ENCODE assay signal across 28 mouse cellular contexts in the genomic region with DNA sequence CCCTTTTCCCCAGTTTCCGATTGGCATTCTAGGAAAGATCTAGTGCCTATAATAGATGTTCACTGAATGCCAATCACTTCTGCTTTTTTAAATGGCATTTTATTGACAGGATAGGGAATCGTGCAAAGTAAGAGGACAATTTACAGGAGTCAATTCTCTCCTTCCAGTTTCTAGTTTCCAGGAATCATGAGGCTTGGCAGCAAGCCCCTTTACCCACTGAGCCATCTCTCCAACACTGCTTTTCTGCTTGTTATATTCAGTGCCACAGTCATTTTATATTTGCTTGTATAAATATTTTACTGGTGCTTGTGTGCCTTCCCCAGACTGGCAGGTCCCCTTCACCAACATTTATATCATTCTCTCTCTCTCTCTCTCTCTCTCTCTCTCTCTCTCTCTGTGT. TPM values are rescaled to one million over a fixed set of nuclear protein-coding genes. Genes with fewer than 3 reads are reported as not detected.
DNase-seq lines count a peak whose midpoint lies in the region; ATAC-seq lines count a peak whose summit lies in the region.
"Had no signal": no experiment of that assay in that cellular context is flagged by ENCODE, and none has a peak within 500 bp of the region (broad histone marks: within the 10 kb centered on the region; RNA-seq: fewer than 3 reads in every experiment).

No protein-coding gene starts in this region.

- intact Hi-C loops in left cerebral cortex, postnatal 4 days (cut with DNase I) = no loop called here

- DNase-seq in cerebellum, postnatal 14 days = peak; percentile 42 to 52
- no peak for DNase-seq in cerebellum, adult 9-10 months
- peak; percentile 31 for DNase-seq in heart, adult 11 months
- peak; percentile 27 for DNase-seq in brain, adult 2 months (ENCODE audit: low read depth, low spot score)
- no peak for DNase-seq in left cerebral cortex, postnatal 4 days
- DNase-seq: B cell, adult 2 months; gastrocnemius, postnatal 25 days had no signal

- no peak overlapping the region for H3K4me3 ChIP-seq in heart, embryonic 12.5 days
- H3K4me3 ChIP-seq: embryonic facial prominence, embryonic 13.5 days; forebrain, embryonic 15.5 days; heart, adult 2 months; heart, embryonic 10.5 days; hindbrain, embryonic 12.5 days; hindbrain, embryonic 15.5 days had no signal

- no peaks in the 10 kb centered on the region for H3K36me3 ChIP-seq in heart, embryonic 12.5 days
- H3K36me3 ChIP-seq: embryonic facial prominence, embryonic 13.5 days; forebrain, embryonic 15.5 days; G1E; heart, embryonic 10.5 days; hindbrain, embryonic 12.5 days; hindbrain, embryonic 15.5 days had no signal

- no peaks in the 10 kb centered on the region for H3K4me1 ChIP-seq in heart, embryonic 12.5 days (replicated peaks)
- H3K4me1 ChIP-seq: embryonic facial prominence, embryonic 13.5 days; heart, embryonic 10.5 days; hindbrain, embryonic 12.5 days; hindbrain, embryonic 15.5 days had no signal

- H3K9ac ChIP-seq in heart, embryonic 12.5 days = no peak overlapping the region
- H3K9ac ChIP-seq: embryonic facial prominence, embryonic 13.5 days; forebrain, embryonic 15.5 days; hindbrain, embryonic 12.5 days; hindbrain, embryonic 15.5 days had no signal

- no peaks in the 10 kb centered on the region for H3K9me3 ChIP-seq in heart, embryonic 12.5 days (replicated peaks)
- H3K9me3 ChIP-seq: embryonic facial prominence, embryonic 13.5 days; forebrain, embryonic 15.5 days; G1E; heart, embryonic 10.5 days; hindbrain, embryonic 12.5 days; hindbrain, embryonic 15.5 days had no signal

- H3K4me2 ChIP-seq in heart, embryonic 12.5 days = no peak overlapping the region
- H3K4me2 ChIP-seq: embryonic facial prominence, embryonic 13.5 days; forebrain, embryonic 15.5 days; hindbrain, embryonic 12.5 days; hindbrain, embryonic 15.5 days had no signal

- no peak for ATAC-seq in heart, embryonic 12.5 days (ENCODE audit: insufficient number of reproducible peaks, low FRiP score)
- ATAC-seq: forebrain, embryonic 15.5 days; intestine, postnatal 0 days; Patski had no signal

- 62% methylated on average over 2 of the region's 2 CpGs for WGBS in heart, embryonic 12.5 days

- no peaks in the 10 kb centered on the region for H3K27me3 ChIP-seq in heart, embryonic 12.5 days (replicated peaks)
- H3K27me3 ChIP-seq: embryonic facial prominence, embryonic 13.5 days; forebrain, embryonic 15.5 days; hindbrain, embryonic 12.5 days; hindbrain, embryonic 15.5 days; Patski had no signal

- H3K27ac ChIP-seq in heart, embryonic 12.5 days (ENCODE audit: poor library complexity, severe bottlenecking) = no peak overlapping the region
- H3K27ac ChIP-seq: embryonic facial prominence, embryonic 13.5 days; forebrain, embryonic 15.5 days; heart, adult 2 months; heart, embryonic 10.5 days; hindbrain, embryonic 12.5 days; hindbrain, embryonic 15.5 days had no signal

RNA-seq across cellular contexts. Expression of a gene that starts 36.8 kb away (rescaled TPM):
- 44.1 and 49.0 TPM in 2 replicates for polyA plus RNA-seq in heart, embryonic 12.5 days (2016; fragmentation: Nextera tagmentation; extraction: Ambion mirVana)
- total RNA-seq in left cerebral cortex, postnatal 4 days (2021) = 10 to 100 TPM; 63.9 to 64.7 TPM

RNA-seq across cellular contexts. Expression of a gene that starts 54.5 kb away (rescaled TPM):
- not detected in 2 replicates for polyA plus RNA-seq in heart, embryonic 12.5 days (2016; fragmentation: Nextera tagmentation; extraction: Ambion mirVana)
- total RNA-seq in left cerebral cortex, postnatal 4 days (2021) = not detected
- total RNA-seq: adrenal gland, adult 18-20 months; adrenal gland, postnatal 4 days; CH12.LX; common myeloid progenitor, adult 5-6 weeks; gastrocnemius, adult 8-10 months; gastrocnemius, postnatal 25 days; heart, adult 2 months; heart, postnatal 25 days; hematopoietic stem cell, adult 5-6 weeks had no signal
- polyA plus RNA-seq: embryonic facial prominence, embryonic 13.5 days; forebrain, embryonic 11.5 days; forebrain, embryonic 15.5 days; G1E; heart, adult 2 months; heart, embryonic 10.5 days; heart, embryonic 14.5 days; heart, postnatal 0 days; hindbrain, embryonic 12.5 days; hindbrain, embryonic 15.5 days; intestine, embryonic 14.5 days; intestine, postnatal 0 days; Patski had no signal

Comparison
In these comparisons a context has a peak if more than half of its experiments do, and no peak if none do; other contexts are left out.
1. DNase-seq: peak in cerebellum, postnatal 14 days (2 of 2), heart, adult 11 months (single experiment) and brain, adult 2 months (single experiment); none in cerebellum, adult 9-10 months (single experiment) and left cerebral cortex, postnatal 4 days (single experiment).